Mouse (Mus musculus): Measurements from ENCODE around the gene Gm11096. TPM values are rescaled to one million over a fixed set of nuclear protein-coding genes. Genes with fewer than 3 reads are reported as not detected.

The Gm11096 gene
- polyA plus RNA-seq, 1 experiment from 2014 or later, result not detected

- Histone ChIP-seq H3K9ac (ENCODE audit: low read length) (no peak overlapping the region), H3K27ac (ENCODE audit: low read length) (peak overlapping the region; percentile 24; the same call in 1 of the 2 replicates)
- WGBS, result 38% methylated on average over 5 of the region's 5 CpGs
These were observed 27.4 kb downstream of the Gm11096 start for GRCm38 (mm10) chr17:81468941-81469340.

GRCm38 (mm10) chr17:81473363-81473762 lies 31.8 kb downstream of the Gm11096 start:
- Histone ChIP-seq H3K4me2 (ENCODE audit: low read depth, low read length) (no peak overlapping the region), H3K9me3 (ENCODE audit: control insufficient read depth, low read length) (no peaks in the 10 kb centered on the region), H3K27me3 (ENCODE audit: control insufficient read depth, insufficient read depth, low read depth, low read length) (no peaks in the 10 kb centered on the region), H3K4me3 (ENCODE audit: low read length) (no peak overlapping the region), H3K9ac (ENCODE audit: low read length) (no peak overlapping the region), H3K36me3 (ENCODE audit: control insufficient read depth, insufficient read depth, low read length) (no peaks in the 10 kb centered on the region), H3K27ac (ENCODE audit: low read length) (no peak overlapping the region), H3K4me1 (replicated peaks; ENCODE audit: control insufficient read depth, insufficient read depth, low read length) (no peaks in the 10 kb centered on the region; the same call in 1 of the 2 replicates)
- 76% methylated on average over 3 of the region's 3 CpGs for WGBS
- no peak for ATAC-seq (ENCODE audit: low read depth)

More at GRCm38 (mm10) chr17:81468941-81469340, 27.4 kb downstream of the Gm11096 start:
- no peak overlapping the region for H3K4me3 ChIP-seq (ENCODE audit: low read length)
- peak; percentile 92 for ATAC-seq (ENCODE audit: low read depth)
- H3K27me3 ChIP-seq (ENCODE audit: control insufficient read depth, insufficient read depth, low read depth, low read length), result no peaks in the 10 kb centered on the region
- no peaks in the 10 kb centered on the region; the same call in 1 of the 2 replicates for H3K4me1 ChIP-seq (replicated peaks; ENCODE audit: control insufficient read depth, insufficient read depth, low read length)
- H3K9me3 ChIP-seq (ENCODE audit: control insufficient read depth, low read length), result no peaks in the 10 kb centered on the region
- H3K4me2 ChIP-seq (ENCODE audit: low read depth, low read length), result no peak overlapping the region
- no peaks in the 10 kb centered on the region for H3K36me3 ChIP-seq (ENCODE audit: control insufficient read depth, insufficient read depth, low read length)

- no peak overlapping the region for H3K27ac ChIP-seq (ENCODE audit: low read length)
- peaks cover 10% of the 10 kb centered on the region for H3K4me1 ChIP-seq (replicated peaks; ENCODE audit: control insufficient read depth, insufficient read depth, low read length)
- H3K4me2 ChIP-seq (ENCODE audit: low read depth, low read length), result no peak overlapping the region
- H3K36me3 ChIP-seq (ENCODE audit: control insufficient read depth, insufficient read depth, low read length), result no peaks in the 10 kb centered on the region
- no peaks in the 10 kb centered on the region for H3K9me3 ChIP-seq (ENCODE audit: control insufficient read depth, low read length)
- 87% methylated on average over 1 of the region's 1 CpGs for WGBS
- no peak overlapping the region for H3K4me3 ChIP-seq (ENCODE audit: low read length)
- no peak overlapping the region for H3K9ac ChIP-seq (ENCODE audit: low read length)
- no peaks in the 10 kb centered on the region for H3K27me3 ChIP-seq (ENCODE audit: control insufficient read depth, insufficient read depth, low read depth, low read length)
- ATAC-seq (ENCODE audit: low read depth), result no peak
These were observed 35.9 kb downstream of the Gm11096 start for GRCm38 (mm10) chr17:81477420-81477819.

GRCm38 (mm10) chr17:81479807-81480206 lies 38.2 kb downstream of the Gm11096 start:
- no peak overlapping the region for H3K4me3 ChIP-seq (ENCODE audit: low read length)
- WGBS, result 56% methylated on average over 4 of the region's 4 CpGs
- H3K27ac ChIP-seq (ENCODE audit: low read length), result no peak overlapping the region
- ATAC-seq (ENCODE audit: low read depth), result no peak
- 0 out of 2 replicates have a peak overlapping the region, but pooled peaks have one; percentile 32 for H3K4me2 ChIP-seq (ENCODE audit: low read depth, low read length)
- H3K9ac ChIP-seq (ENCODE audit: low read length), result no peak overlapping the region
- no peaks in the 10 kb centered on the region for H3K36me3 ChIP-seq (ENCODE audit: control insufficient read depth, insufficient read depth, low read length)
- no peaks in the 10 kb centered on the region for H3K9me3 ChIP-seq (ENCODE audit: control insufficient read depth, low read length)
- peaks cover 10% of the 10 kb centered on the region for H3K4me1 ChIP-seq (replicated peaks; ENCODE audit: control insufficient read depth, insufficient read depth, low read length)
- H3K27me3 ChIP-seq (ENCODE audit: control insufficient read depth, insufficient read depth, low read depth, low read length), result no peaks in the 10 kb centered on the region

DNA sequence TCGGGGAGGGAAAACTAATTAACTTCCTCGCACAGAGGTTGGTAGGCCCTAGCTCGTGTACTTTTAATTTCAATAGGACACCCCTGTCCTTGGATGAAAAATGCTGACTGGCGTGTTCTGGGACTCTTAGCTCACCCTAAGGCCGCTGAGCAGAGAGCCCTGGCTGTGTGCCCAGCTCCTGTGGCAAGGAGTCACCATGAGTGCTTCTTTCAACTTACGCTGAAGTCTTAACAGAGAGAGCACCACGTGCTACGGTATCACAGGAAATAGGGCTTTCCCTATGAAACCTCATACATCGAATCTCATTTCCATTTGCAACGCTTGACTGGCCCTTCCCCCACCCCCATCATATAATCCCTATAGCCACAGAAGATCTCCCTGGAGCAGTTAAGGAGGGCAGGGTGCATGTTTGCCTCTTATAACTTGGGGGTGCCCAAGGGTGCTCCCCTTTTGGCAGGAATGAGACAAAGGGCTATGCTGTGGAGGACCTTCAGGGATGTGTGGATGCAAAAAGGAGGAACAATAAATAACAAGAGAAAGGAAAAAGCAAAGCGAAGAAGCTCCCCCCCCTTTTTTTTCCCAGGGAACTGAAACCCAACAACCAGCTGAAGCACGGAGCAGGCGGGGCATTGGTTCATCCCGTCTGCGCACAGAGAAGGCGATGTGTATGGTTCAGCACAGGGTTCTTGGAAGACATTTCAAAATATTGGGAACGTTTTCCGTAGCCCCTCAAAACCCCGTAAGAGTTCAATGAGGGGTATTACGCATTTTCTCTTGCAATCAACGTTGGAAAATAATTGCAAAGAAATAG lies 39.0 kb downstream of the Gm11096 start:
- no peaks in the 10 kb centered on the region for H3K36me3 ChIP-seq (ENCODE audit: control insufficient read depth, insufficient read depth, low read length)
- no peak overlapping the region for H3K9ac ChIP-seq (ENCODE audit: low read length)
- no peak overlapping the region for H3K27ac ChIP-seq (ENCODE audit: low read length)
- no peaks in the 10 kb centered on the region for H3K27me3 ChIP-seq (ENCODE audit: control insufficient read depth, insufficient read depth, low read depth, low read length)
- WGBS, result 57% methylated on average over 21 of the region's 21 CpGs
- H3K4me1 ChIP-seq (replicated peaks; ENCODE audit: control insufficient read depth, insufficient read depth, low read length), result peaks cover 10% of the 10 kb centered on the region
- H3K4me2 ChIP-seq (ENCODE audit: low read depth, low read length), result peak overlapping the region; percentile 32; the same call in 1 of the 2 replicates
- peak; percentile 95 for ATAC-seq (ENCODE audit: low read depth)
- no peak overlapping the region for H3K4me3 ChIP-seq (ENCODE audit: low read length)
- no peaks in the 10 kb centered on the region for H3K9me3 ChIP-seq (ENCODE audit: control insufficient read depth, low read length)

DNA sequence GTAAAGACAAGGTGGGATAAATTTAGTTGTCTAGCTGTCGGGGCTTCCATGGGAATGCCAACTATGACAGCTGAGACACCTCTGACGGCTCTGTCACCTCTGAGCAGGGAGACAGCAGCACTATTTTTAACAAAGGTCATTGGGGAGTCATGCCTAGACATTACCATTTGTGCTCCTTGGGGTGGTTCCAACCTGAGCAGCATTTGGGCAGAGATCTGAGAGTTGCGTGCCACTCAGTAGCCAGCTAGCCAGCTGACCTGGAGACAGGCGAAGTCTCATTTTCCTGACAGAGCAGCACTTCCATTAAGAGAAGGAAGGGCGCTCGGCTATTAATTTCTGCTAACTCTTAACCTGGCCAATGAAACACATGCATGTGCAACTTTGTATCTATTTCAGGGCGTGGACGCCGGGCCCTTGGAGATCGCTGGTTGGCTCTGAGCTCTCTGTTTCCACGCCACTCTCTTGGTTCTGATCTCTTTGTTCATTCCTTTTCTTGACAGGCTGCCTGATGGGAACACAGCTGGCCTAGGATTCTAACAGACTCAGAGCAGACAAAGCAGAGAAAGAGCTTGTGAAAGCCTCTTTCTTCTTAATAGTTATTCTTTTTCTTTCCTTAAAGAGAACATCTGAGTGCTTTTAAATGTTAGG lies 40.4 kb downstream of the Gm11096 start:
- no peaks in the 10 kb centered on the region for H3K27me3 ChIP-seq (ENCODE audit: control insufficient read depth, insufficient read depth, low read depth, low read length)
- ATAC-seq (ENCODE audit: low read depth), result no peak
- no peak overlapping the region for H3K4me2 ChIP-seq (ENCODE audit: low read depth, low read length)
- H3K36me3 ChIP-seq (ENCODE audit: control insufficient read depth, insufficient read depth, low read length), result no peaks in the 10 kb centered on the region
- no peak overlapping the region for H3K4me3 ChIP-seq (ENCODE audit: low read length)
- 82% methylated on average over 11 of the region's 11 CpGs for WGBS
- H3K27ac ChIP-seq (ENCODE audit: low read length), result no peak overlapping the region
- peaks cover 10% of the 10 kb centered on the region for H3K4me1 ChIP-seq (replicated peaks; ENCODE audit: control insufficient read depth, insufficient read depth, low read length)
- H3K9me3 ChIP-seq (ENCODE audit: control insufficient read depth, low read length), result no peaks in the 10 kb centered on the region
- H3K9ac ChIP-seq (ENCODE audit: low read length), result no peak overlapping the region

GRCm38 (mm10) chr17:81486388-81486787 lies 44.8 kb downstream of the Gm11096 start:
- Histone ChIP-seq H3K27ac (ENCODE audit: low read length) (no peak overlapping the region), H3K4me2 (ENCODE audit: low read depth, low read length) (no peak overlapping the region), H3K36me3 (ENCODE audit: control insufficient read depth, insufficient read depth, low read length) (no peaks in the 10 kb centered on the region), H3K9ac (ENCODE audit: low read length) (no peak overlapping the region), H3K4me1 (replicated peaks; ENCODE audit: control insufficient read depth, insufficient read depth, low read length) (no peaks in the 10 kb centered on the region), H3K4me3 (ENCODE audit: low read length) (no peak overlapping the region), H3K27me3 (ENCODE audit: control insufficient read depth, insufficient read depth, low read depth, low read length) (no peaks in the 10 kb centered on the region), H3K9me3 (ENCODE audit: control insufficient read depth, low read length) (no peaks in the 10 kb centered on the region)
- 82% methylated on average over 1 of the region's 1 CpGs for WGBS
- no peak for ATAC-seq (ENCODE audit: low read depth)

Data from lung, embryonic 16.5 days (tissue).